Mouse (Mus musculus) embryonic facial prominence, embryonic 14.5 days (tissue): ENCODE measurements around the gene Pou2f1. TPM values are rescaled to one million over a fixed set of nuclear protein-coding genes. Genes with fewer than 3 reads are reported as not detected.
A peak's percentile ranks its signal among the peaks of the same experiment; 100 is the strongest.
"Not testable (repeated sequence)": the region's sequence is repeated elsewhere in the genome, so short reads cannot be mapped to it uniquely, and the experiment has no call there.

Experiments
- ATAC-seq: fragments of 200-750 bp; cut with Nextera tagmentation; 2 replicates; pipeline ENCODE4 v1.8.0; 2017; ENCODE audit warnings: low read depth, moderate number of reproducible peaks, moderate TSS enrichment
- DNase-seq: peaks from one replicate; pipeline ENCODE4 v3.0.0-alpha.2; 2015; ENCODE audit warnings: low spot score
- H3K27ac ChIP-seq: fragments of 300-500 bp; sonication (generic); replicated peaks from 2 replicates; pipeline ENCODE4 v1.5.1; 2014; ENCODE audit warnings: low read depth, mild to moderate bottlenecking, low read length, moderate library complexity
- H3K27me3 ChIP-seq: fragments of 300-500 bp; sonication (generic); replicated peaks from 2 replicates; pipeline ENCODE4 v1.6.1; 2014; ENCODE audit warnings: low read length; ENCODE audit not compliant: control insufficient read depth, insufficient read depth
- H3K36me3 ChIP-seq: fragments of 300-500 bp; sonication (generic); 2 replicates; pipeline ENCODE4 v1.6.1; 2014; ENCODE audit warnings: low read length, mixed read lengths; ENCODE audit not compliant: control insufficient read depth, insufficient read depth
- H3K4me1 ChIP-seq: fragments of 300-500 bp; sonication (generic); 2 replicates; pipeline ENCODE4 v1.6.1; 2014; ENCODE audit warnings: antibody characterized with exemption, low read length; ENCODE audit not compliant: control insufficient read depth, insufficient read depth
- H3K4me2 ChIP-seq: fragments of 300-500 bp; sonication (generic); 2 replicates; pipeline ENCODE4 v1.6.1; 2014; ENCODE audit warnings: low read depth, mild to moderate bottlenecking, low read length, moderate library complexity, mixed read lengths
- H3K4me3 ChIP-seq: fragments of 300-500 bp; sonication (generic); 2 replicates; pipeline ENCODE4 v1.5.1; 2014; ENCODE audit warnings: low read depth, mild to moderate bottlenecking, low read length
- H3K9ac ChIP-seq: fragments of 300-500 bp; sonication (generic); 2 replicates; pipeline ENCODE4 v1.6.1; 2014; ENCODE audit warnings: low read depth, mild to moderate bottlenecking, low read length, moderate library complexity, mixed read lengths
- H3K9me3 ChIP-seq: fragments of 300-500 bp; sonication (generic); 2 replicates; pipeline ENCODE4 v1.6.1; 2016; ENCODE audit warnings: low read length; ENCODE audit not compliant: control insufficient read depth
- WGBS: fragments of 180-500 bp; shearing (Covaris S2); extraction: QIAGEN DNeasy Blood & Tissue Kit; methylation state at CpG from one replicate; pipeline ENCODE4 v1.1.7; 2014; 5-methylcytosine and 5-hydroxymethylcytosine counted together
- polyA plus RNA-seq: library from polyadenylated mRNA; unstranded; fragments of >200 nt; fragmentation: Nextera tagmentation; extraction: Ambion mirVana; gene quantifications from 2 replicates; pipeline ENCODE4 v1.2.1, GENCODE M21; 2014

Gene Pou2f1
- polyA plus RNA-seq, 1 experiment from 2014 or later: 13.6 TPM

- H3K36me3 ChIP-seq: no peaks in the 10 kb centered on the region
- no peaks in the 10 kb centered on the region for H3K27me3 ChIP-seq
- H3K9ac ChIP-seq: no peak overlapping the region
- peaks cover 8% of the 10 kb centered on the region; the same call in 1 of the 2 replicates for H3K4me1 ChIP-seq
- no peaks in the 10 kb centered on the region for H3K9me3 ChIP-seq
- DNase-seq (no peak), ATAC-seq (no peak)
- 87% methylated on average over 7 of the region's 7 CpGs for WGBS
- H3K4me3 ChIP-seq: no peak overlapping the region
- H3K4me2 ChIP-seq: no peak overlapping the region
- no peak overlapping the region for H3K27ac ChIP-seq
These were observed 6.8 kb downstream of the Pou2f1 start for GRCm38 (mm10) chr1:165995661-165996055.

- H3K4me1 ChIP-seq, H3K4me2 ChIP-seq, H3K9ac ChIP-seq, H3K27ac ChIP-seq, H3K4me3 ChIP-seq, H3K27me3 ChIP-seq, H3K9me3 ChIP-seq, DNase-seq, H3K36me3 ChIP-seq, ATAC-seq: not testable (repeated sequence)
- 92% methylated on average over 6 of the region's 7 CpGs for WGBS
These were observed 7.3 kb downstream of the Pou2f1 start for GRCm38 (mm10) chr1:165995011-165995660.

DNA sequence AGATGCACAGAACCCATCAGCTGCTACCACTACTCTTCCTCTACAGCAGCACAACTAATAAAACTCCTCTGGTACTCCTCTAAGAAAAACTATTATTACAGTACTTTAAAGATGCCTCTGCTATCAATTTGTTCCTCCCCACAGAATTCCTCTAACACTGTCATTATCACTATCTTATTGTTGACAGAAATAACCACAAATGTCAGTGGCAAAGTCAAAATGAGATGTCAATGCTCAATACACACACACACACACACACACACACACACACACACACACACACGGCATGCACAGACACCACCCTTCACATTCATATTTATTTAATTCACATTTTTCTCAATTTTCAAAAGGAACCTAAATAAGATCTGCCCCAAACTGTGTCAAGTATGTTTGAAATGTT is 8.2 kb downstream of the Pou2f1 start:
- Histone ChIP-seq H3K4me3 (no peak overlapping the region), H3K27me3 (no peaks in the 10 kb centered on the region)

DNA sequence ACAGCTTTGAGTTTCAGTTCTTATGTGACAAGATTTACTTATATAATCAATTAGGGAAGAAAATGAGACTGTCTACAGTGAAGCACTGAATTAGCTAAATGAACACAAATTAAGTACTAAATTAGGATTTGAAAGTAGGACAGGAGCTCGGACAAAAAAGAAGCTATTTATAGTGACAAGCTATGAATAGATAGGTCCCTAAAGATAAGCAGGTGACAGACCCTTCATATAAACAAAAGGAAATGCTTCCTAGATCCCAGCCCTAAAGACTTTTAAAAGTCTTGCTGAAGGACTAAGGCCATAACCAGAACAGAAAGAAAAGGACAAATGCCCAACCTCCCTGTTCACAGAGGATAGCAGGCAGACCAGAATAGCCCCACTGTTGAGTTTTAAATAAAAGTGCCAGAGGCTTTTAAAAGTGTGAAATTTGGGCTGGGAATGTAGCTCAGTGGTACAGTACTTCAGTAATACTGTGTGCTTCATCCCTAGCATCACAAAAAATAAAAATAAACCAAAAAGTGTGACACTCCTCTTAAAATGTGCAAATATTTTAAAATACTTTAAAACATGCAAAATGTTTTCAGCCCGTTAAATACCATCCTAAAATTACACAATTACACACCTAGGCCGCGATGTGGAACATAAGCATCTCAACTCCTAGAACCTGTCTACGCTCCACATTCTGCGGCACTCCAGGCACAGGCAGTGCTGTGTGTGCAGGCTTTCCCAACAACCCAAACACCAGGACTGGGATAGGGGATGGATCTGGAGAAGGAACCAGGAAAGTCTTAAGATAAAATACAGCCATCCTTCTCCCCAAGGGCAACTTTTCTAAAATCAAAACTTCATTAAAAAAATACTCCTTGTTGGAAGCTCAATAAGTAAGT is 9.0 kb downstream of the Pou2f1 start:
- Histone ChIP-seq H3K9ac (no peak overlapping the region), H3K4me2 (no peak overlapping the region), H3K27ac (no peak overlapping the region), H3K4me1 (no peaks in the 10 kb centered on the region; the same call in 1 of the 2 replicates), H3K36me3 (no peaks in the 10 kb centered on the region), H3K27me3 (no peaks in the 10 kb centered on the region), H3K9me3 (no peaks in the 10 kb centered on the region), H3K4me3 (no peak overlapping the region)
- WGBS: 80% methylated on average over 6 of the region's 6 CpGs
- no peak for DNase-seq
- no peak for ATAC-seq

More for the DNA sequence above, 8.2 kb downstream of the Pou2f1 start:
- Histone ChIP-seq H3K9me3 (no peaks in the 10 kb centered on the region), H3K4me2 (no peak overlapping the region), H3K36me3 (no peaks in the 10 kb centered on the region), H3K27ac (no peak overlapping the region), H3K4me1 (no peaks in the 10 kb centered on the region; the same call in 1 of the 2 replicates), H3K9ac (no peak overlapping the region)
- WGBS: 50% methylated on average over 1 of the region's 1 CpGs
- DNase-seq (no peak), ATAC-seq (no peak)

GRCm38 (mm10) chr1:165988536-165988935 is 13.9 kb downstream of the Pou2f1 start:
- H3K9ac ChIP-seq: no peak overlapping the region
- no peaks in the 10 kb centered on the region for H3K27me3 ChIP-seq
- H3K27ac ChIP-seq: no peak overlapping the region
- H3K4me1 ChIP-seq: no peaks in the 10 kb centered on the region
- no peak overlapping the region for H3K4me3 ChIP-seq
- H3K4me2 ChIP-seq: no peak overlapping the region
- DNase-seq (peak; percentile 28), ATAC-seq (peak; percentile 60; the same call in 1 of the 2 replicates)
- WGBS: 75% methylated on average over 2 of the region's 2 CpGs
- no peaks in the 10 kb centered on the region for H3K9me3 ChIP-seq
- H3K36me3 ChIP-seq: no peaks in the 10 kb centered on the region

DNA sequence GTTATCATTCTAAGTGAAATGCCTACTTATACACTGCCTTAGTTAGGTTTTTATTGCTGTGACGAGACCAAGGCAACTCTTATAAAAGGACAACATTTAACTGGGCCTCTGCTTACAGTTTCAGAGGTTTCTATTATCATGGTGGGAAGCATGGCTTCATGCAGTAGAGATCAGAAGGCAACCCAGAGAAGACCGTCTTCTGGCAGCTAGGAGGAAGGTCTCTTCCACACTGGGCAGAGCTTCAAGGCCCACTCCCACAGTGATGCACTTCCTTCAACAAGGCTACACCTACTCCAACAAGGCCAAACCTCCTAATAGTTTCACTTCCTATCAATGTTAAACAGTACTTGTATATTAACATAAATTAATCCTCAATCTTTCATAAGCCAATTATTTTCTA is 14.4 kb downstream of the Pou2f1 start:
- 90% methylated on average over 2 of the region's 2 CpGs for WGBS
- no peaks in the 10 kb centered on the region for H3K27me3 ChIP-seq
- no peak overlapping the region for H3K27ac ChIP-seq
- no peaks in the 10 kb centered on the region for H3K36me3 ChIP-seq
- H3K4me2 ChIP-seq: no peak overlapping the region
- H3K9me3 ChIP-seq: no peaks in the 10 kb centered on the region
- ATAC-seq: no peak; the same call in 1 of the 2 replicates
- no peak overlapping the region for H3K9ac ChIP-seq
- no peak for DNase-seq
- H3K4me1 ChIP-seq: no peaks in the 10 kb centered on the region
- no peak overlapping the region for H3K4me3 ChIP-seq

GRCm38 (mm10) chr1:165985743-165986360 is 16.6 kb downstream of the Pou2f1 start:
- H3K4me1 ChIP-seq: no peaks in the 10 kb centered on the region
- WGBS: 84% methylated on average over 3 of the region's 3 CpGs
- H3K36me3 ChIP-seq: no peaks in the 10 kb centered on the region
- no peaks in the 10 kb centered on the region for H3K27me3 ChIP-seq
- no peak overlapping the region for H3K4me3 ChIP-seq
- no peak overlapping the region for H3K27ac ChIP-seq
- no peaks in the 10 kb centered on the region for H3K9me3 ChIP-seq
- DNase-seq (peak; percentile 47), ATAC-seq (no peak)
- H3K4me2 ChIP-seq: no peak overlapping the region
- no peak overlapping the region for H3K9ac ChIP-seq

GRCm38 (mm10) chr1:165985186-165985585 is 17.3 kb downstream of the Pou2f1 start:
- Histone ChIP-seq H3K27me3 (no peaks in the 10 kb centered on the region), H3K27ac (no peak overlapping the region), H3K4me2 (no peak overlapping the region), H3K4me3 (no peak overlapping the region), H3K9ac (no peak overlapping the region), H3K36me3 (no peaks in the 10 kb centered on the region), H3K4me1 (no peaks in the 10 kb centered on the region), H3K9me3 (no peaks in the 10 kb centered on the region)
- ATAC-seq (no peak), DNase-seq (no peak)
- WGBS: 85% methylated on average over 3 of the region's 3 CpGs
